Mouse (Mus musculus) ES-E14 (cell line): Measurements from ENCODE around the gene Art1.

Experiments used
- CHD2 ChIP-seq: IDR thresholded peaks from 2 replicates; pipeline ENCODE4 v1.6.1; 2014; ENCODE audit warnings: mild to moderate bottlenecking, low read depth, low read length, inconsistent platforms
- HCFC1 ChIP-seq: IDR thresholded peaks from 2 replicates; pipeline ENCODE4 v1.6.1; 2012; ENCODE audit warnings: low read length, inconsistent platforms, borderline replicate concordance; ENCODE audit not compliant: insufficient read depth
- MAFK ChIP-seq: IDR thresholded peaks from 2 replicates; pipeline ENCODE4 v1.6.1; 2014; ENCODE audit warnings: mild to moderate bottlenecking, low read depth, low read length, inconsistent platforms; ENCODE audit not compliant: insufficient read depth

DNA sequence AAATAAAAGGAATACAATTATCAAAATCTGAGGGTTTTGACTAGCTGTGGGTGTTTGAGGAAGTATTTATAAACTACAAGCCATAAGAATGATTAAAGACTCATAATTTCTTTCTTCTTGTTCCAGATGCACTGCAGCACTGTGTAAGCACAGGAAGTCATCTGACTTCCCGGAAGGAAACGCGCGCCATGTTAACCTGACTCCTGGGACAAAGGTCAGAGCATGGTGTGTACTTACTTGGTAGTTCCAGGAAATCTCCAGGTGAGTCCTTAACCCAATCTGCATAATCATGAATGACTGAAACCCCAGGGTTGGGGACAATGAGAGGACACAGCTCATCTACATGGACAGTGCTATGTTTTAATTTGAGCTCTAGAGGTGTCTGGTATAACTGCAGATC, 30.9 kb downstream of the Art1 start:
- TF ChIP-seq MAFK (no peak), CHD2 (no peak), HCFC1 (no peak)
